Mouse (Mus musculus) liver, embryonic 13.5 days (tissue): ENCODE measurements around the gene Hpse2. TPM values are rescaled to one million over a fixed set of nuclear protein-coding genes. Genes with fewer than 3 reads are reported as not detected.
A peak's percentile ranks its signal among the peaks of the same experiment; 100 is the strongest.

Experiments
- ATAC-seq: fragments of 200-750 bp; cut with Nextera tagmentation; 2 replicates; pipeline ENCODE4 v1.8.0; 2017; ENCODE audit warnings: low read depth, mild to moderate bottlenecking, moderate number of reproducible peaks, moderate library complexity
- DNase-seq: peaks from one replicate; pipeline ENCODE4 v3.0.0; 2022
- H3K27ac ChIP-seq: fragments of 300-500 bp; sonication (generic); 2 replicates; pipeline ENCODE4 v1.5.1; 2015; ENCODE audit warnings: moderate library complexity, mild to moderate bottlenecking, inconsistent platforms
- H3K27me3 ChIP-seq: fragments of 300-500 bp; sonication (generic); 2 replicates; pipeline ENCODE4 v1.6.1; 2015; ENCODE audit warnings: mild to moderate bottlenecking, inconsistent platforms
- H3K36me3 ChIP-seq: fragments of 300-500 bp; sonication (generic); 2 replicates; pipeline ENCODE4 v1.6.1; 2015; ENCODE audit warnings: mild to moderate bottlenecking, inconsistent platforms
- H3K4me1 ChIP-seq: fragments of 300-500 bp; sonication (generic); replicated peaks from 2 replicates; pipeline ENCODE4 v1.6.1; 2015; ENCODE audit warnings: inconsistent platforms
- H3K4me2 ChIP-seq: fragments of 300-500 bp; sonication (generic); 2 replicates; pipeline ENCODE4 v1.6.1; 2015; ENCODE audit warnings: inconsistent platforms, mild to moderate bottlenecking, moderate library complexity
- H3K4me3 ChIP-seq: fragments of 300-500 bp; sonication (generic); replicated peaks from 2 replicates; pipeline ENCODE4 v1.5.1; 2015; ENCODE audit warnings: mild to moderate bottlenecking, inconsistent platforms
- H3K9ac ChIP-seq: fragments of 300-500 bp; sonication (generic); 2 replicates; pipeline ENCODE4 v1.6.1; 2015; ENCODE audit warnings: mild to moderate bottlenecking, inconsistent platforms
- H3K9me3 ChIP-seq: fragments of 300-500 bp; sonication (generic); replicated peaks from 2 replicates; pipeline ENCODE4 v1.6.1; 2016; ENCODE audit warnings: inconsistent platforms
- WGBS: fragments of 180-500 bp; shearing (Covaris S2); methylation state at CpG from one replicate; pipeline ENCODE4 v1.1.7; 2015; ENCODE audit not compliant: insufficient replicate concordance; 5-methylcytosine and 5-hydroxymethylcytosine counted together
- polyA plus RNA-seq: library from polyadenylated mRNA; unstranded; fragments of >200 nt; fragmentation: Nextera tagmentation; extraction: Ambion mirVana; gene quantifications from 2 replicates; pipeline ENCODE4 v1.2.1, GENCODE M21; 2015

Gene Hpse2
- 0.02 TPM in 1 of 2 replicates, not detected in the other for polyA plus RNA-seq

DNA sequence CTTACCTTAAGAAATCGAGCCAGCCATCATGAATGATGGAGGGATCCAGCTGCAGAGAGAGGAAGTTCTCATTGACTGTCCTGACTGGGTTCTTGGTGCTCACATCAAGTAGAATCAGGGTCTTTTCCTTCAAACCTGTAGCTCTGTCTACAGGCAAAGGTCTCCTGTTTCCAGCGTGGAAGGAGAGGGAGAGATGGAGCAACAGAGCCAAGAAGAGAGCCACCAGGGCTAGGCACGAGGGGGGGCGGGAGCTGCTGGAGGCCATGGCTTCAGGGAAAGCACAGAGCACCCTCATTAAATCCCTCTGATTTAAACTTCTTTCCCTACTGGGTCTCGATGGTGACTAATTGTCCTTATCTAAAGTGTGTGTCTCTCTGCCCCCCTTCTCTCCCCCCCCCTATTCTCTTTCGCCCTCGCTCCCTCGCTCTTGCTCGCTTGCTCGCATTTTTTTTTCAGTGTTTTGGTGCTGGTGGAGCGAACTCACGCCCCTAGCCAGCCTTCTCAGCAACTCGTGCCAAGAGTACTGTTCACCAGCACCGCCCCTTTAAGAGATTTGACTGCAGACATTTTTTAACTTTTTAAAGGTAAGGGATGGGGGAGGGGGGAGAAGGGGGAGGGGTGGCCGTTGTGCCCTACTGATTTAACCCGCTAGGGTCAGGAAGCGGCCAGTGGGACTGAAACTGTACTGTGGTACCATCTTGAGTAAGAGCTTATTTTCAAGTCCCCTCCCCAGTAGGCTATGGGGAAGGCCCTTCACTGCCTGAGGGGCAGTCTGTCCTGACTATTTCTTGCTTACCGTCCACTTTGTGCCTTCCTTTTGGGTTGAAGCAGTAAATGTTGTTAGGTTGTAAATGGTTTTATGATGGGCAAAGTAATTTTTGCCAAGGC is at the start of gene Hpse2:
Hpse2 (minus strand) TSS at position 339 of the 888 bp plus-strand sequence.
- H3K27ac ChIP-seq = no peak within 1 kb of the TSS
- H3K4me1 ChIP-seq = no peaks in the 10 kb centered on the region
- H3K36me3 ChIP-seq = no peaks in the 10 kb centered on the region
- no peak within 1 kb of the TSS for H3K9ac ChIP-seq
- no peak within 1 kb of the TSS for H3K4me2 ChIP-seq
- ATAC-seq (no peak), DNase-seq (no peak)
- peaks cover 66% of the 10 kb centered on the region for H3K27me3 ChIP-seq
- no peak within 1 kb of the TSS for H3K4me3 ChIP-seq
- no peaks in the 10 kb centered on the region for H3K9me3 ChIP-seq
- WGBS = 4% methylated on average over 18 of the region's 18 CpGs

DNA sequence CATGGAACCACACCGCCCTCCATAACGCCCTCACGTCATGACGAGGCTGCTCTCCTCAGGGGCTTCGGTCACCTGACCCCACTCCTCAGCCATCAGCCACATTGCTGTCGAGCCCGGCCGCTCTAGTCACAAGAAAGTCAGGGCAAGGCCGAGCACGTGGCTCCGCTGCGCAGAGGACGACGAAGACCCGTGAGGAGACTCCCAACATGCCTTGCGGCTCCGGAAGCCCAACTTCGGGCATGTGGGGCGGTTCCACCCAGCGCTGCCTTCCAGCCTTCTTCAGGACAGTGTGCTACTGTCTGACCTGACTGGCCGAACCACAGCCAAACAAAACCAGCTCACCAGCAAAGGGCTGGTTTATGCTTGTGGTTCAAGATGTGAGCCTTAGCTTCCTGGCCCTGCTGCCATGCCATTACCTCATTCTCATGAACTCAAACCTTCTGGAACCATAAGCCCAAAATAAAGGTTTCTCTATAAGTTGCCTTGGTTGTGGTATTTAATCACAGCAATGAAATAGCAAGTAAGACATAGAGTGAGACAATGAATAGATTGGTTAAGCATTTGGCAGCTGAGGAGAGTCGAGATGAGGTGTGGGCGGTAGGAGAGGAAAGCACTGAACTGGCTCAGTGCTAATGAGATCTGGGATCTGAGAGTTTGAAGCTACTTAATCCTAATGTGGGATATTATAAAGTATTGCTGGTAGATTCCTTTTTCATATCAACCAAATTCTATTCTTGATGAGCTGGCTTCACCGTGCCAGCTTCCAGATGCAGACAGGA is 39.5 kb upstream of the Hpse2 start:
- H3K27ac ChIP-seq = no peak overlapping the region
- H3K9ac ChIP-seq = no peak overlapping the region
- ATAC-seq (no peak), DNase-seq (no peak)
- no peaks in the 10 kb centered on the region for H3K36me3 ChIP-seq
- no peak overlapping the region for H3K4me2 ChIP-seq
- no peaks in the 10 kb centered on the region for H3K4me1 ChIP-seq
- H3K4me3 ChIP-seq = no peak overlapping the region
- no peaks in the 10 kb centered on the region for H3K9me3 ChIP-seq
- 71% methylated on average over 24 of the region's 24 CpGs for WGBS
- H3K27me3 ChIP-seq = peaks cover 25% of the 10 kb centered on the region

GRCm38 (mm10) chr19:43424082-43424481 is 35.9 kb upstream of the Hpse2 start:
- 46% methylated on average over 2 of the region's 2 CpGs for WGBS
- Histone ChIP-seq H3K36me3 (no peaks in the 10 kb centered on the region), H3K4me2 (no peak overlapping the region), H3K4me1 (no peaks in the 10 kb centered on the region), H3K9me3 (no peaks in the 10 kb centered on the region), H3K4me3 (no peak overlapping the region), H3K27ac (no peak overlapping the region), H3K9ac (no peak overlapping the region), H3K27me3 (0 out of 2 replicates have a peak, but pooled peaks cover 8% of the 10 kb centered on the region)
- ATAC-seq = no peak
- DNase-seq = no peak

GRCm38 (mm10) chr19:43420506-43420905 is 32.4 kb upstream of the Hpse2 start:
- H3K27ac ChIP-seq = no peak overlapping the region
- 55% methylated on average over 3 of the region's 3 CpGs for WGBS
- ATAC-seq = no peak
- no peaks in the 10 kb centered on the region for H3K27me3 ChIP-seq
- H3K4me3 ChIP-seq = no peak overlapping the region
- no peaks in the 10 kb centered on the region for H3K36me3 ChIP-seq
- H3K4me2 ChIP-seq = no peak overlapping the region
- no peak overlapping the region for H3K9ac ChIP-seq
- H3K9me3 ChIP-seq = no peaks in the 10 kb centered on the region
- no peaks in the 10 kb centered on the region for H3K4me1 ChIP-seq
- no peak for DNase-seq

DNA sequence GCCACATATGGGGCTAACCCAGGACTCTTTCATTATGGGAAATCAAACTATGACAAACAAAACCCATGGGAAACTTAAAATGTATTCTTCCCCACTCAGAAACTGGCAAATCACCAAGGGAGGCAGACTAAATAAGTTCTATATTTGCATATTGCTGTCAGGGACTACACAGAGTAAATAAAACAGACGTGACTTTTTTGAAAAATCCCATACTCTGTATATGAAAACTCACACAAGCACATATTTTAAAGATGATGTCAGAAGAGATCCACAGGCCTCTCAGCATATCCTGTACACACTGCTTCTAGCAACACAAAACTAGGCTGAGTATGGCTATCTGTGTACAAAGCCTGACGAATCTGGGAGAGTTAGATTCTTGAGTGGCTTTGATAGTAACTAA is 27.4 kb upstream of the Hpse2 start:
- WGBS = 57% methylated on average over 2 of the region's 2 CpGs

DNA sequence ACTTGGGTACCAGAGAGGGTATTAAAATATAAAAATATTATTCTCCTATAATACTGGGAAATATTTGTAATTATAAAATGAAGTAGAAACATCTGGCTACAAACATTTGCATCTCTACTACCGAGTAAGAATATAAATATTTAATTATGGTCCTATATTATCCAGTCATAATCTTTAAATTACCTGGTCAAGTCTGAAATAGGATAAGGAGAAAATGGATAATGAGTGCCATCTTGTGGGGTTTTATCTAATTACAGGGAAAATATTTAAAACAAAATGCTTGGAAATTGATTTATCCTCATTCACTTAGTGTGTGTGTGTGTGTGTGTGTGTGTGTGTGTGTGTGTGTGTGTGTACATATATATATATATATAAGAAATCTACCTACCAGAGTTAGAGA is 19.0 kb upstream of the Hpse2 start:
- Histone ChIP-seq H3K9me3 (no peaks in the 10 kb centered on the region), H3K27ac (no peak overlapping the region)
- WGBS = 13% methylated on average over 1 of the region's 1 CpGs

More for the DNA sequence above, 27.4 kb upstream of the Hpse2 start:
- H3K27ac ChIP-seq = no peak overlapping the region
- no peaks in the 10 kb centered on the region for H3K4me1 ChIP-seq
- H3K4me2 ChIP-seq = no peak overlapping the region
- ATAC-seq = no peak
- no peaks in the 10 kb centered on the region for H3K9me3 ChIP-seq
- no peaks in the 10 kb centered on the region for H3K36me3 ChIP-seq
- no peak overlapping the region for H3K9ac ChIP-seq
- no peaks in the 10 kb centered on the region for H3K27me3 ChIP-seq
- H3K4me3 ChIP-seq = no peak overlapping the region
- DNase-seq = no peak

DNA sequence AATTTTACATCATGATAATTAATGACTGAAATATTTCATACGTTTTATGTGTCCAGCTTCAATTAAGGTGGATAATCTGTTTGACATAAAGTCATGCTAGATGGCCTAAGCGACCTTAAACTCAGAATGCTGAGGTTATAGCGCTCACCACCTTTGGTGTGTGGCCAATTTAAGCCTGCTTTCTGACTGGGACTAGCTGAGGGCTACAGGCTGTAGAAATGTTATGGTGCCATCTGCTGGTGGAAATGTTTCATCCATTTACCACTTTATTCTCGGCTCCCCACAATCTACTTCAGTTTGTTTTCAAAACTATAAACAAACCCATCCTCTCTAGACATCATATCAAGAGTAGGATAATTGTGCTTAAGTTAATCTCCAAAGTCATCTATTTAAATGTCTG is 8.2 kb upstream of the Hpse2 start:
- Histone ChIP-seq H3K4me3 (no peak overlapping the region), H3K27me3 (peaks cover 9% of the 10 kb centered on the region), H3K27ac (no peak overlapping the region), H3K36me3 (no peaks in the 10 kb centered on the region), H3K4me1 (no peaks in the 10 kb centered on the region), H3K4me2 (no peak overlapping the region), H3K9ac (no peak overlapping the region), H3K9me3 (no peaks in the 10 kb centered on the region)
- WGBS = 6% methylated on average over 4 of the region's 4 CpGs
- DNase-seq = no peak
- no peak for ATAC-seq

More for the DNA sequence above, 19.0 kb upstream of the Hpse2 start:
- Histone ChIP-seq H3K36me3 (no peaks in the 10 kb centered on the region), H3K9ac (no peak overlapping the region), H3K27me3 (no peaks in the 10 kb centered on the region), H3K4me1 (no peaks in the 10 kb centered on the region), H3K4me3 (no peak overlapping the region), H3K4me2 (no peak overlapping the region)
- no peak for DNase-seq
- no peak for ATAC-seq

GRCm38 (mm10) chr19:43387071-43387770 is 934 bp downstream of the Hpse2 start:
- no peak overlapping the region for H3K4me3 ChIP-seq

GRCm38 (mm10) chr19:43386041-43386952 is 1.9 kb downstream of the Hpse2 start:
- no peak overlapping the region for H3K27ac ChIP-seq
- H3K4me1 ChIP-seq = no peaks in the 10 kb centered on the region
- no peak overlapping the region for H3K9ac ChIP-seq
- DNase-seq (no peak), ATAC-seq (no peak)
- H3K9me3 ChIP-seq = no peaks in the 10 kb centered on the region
- 0 out of 2 replicates have a peak overlapping the region, but pooled peaks have one; percentile 1 for H3K4me2 ChIP-seq
- H3K27me3 ChIP-seq = peaks cover 77% of the 10 kb centered on the region
- H3K4me3 ChIP-seq = no peak overlapping the region
- 1% methylated on average over 48 of the region's 48 CpGs for WGBS
- H3K36me3 ChIP-seq = no peaks in the 10 kb centered on the region

More at GRCm38 (mm10) chr19:43387071-43387770, 934 bp downstream of the Hpse2 start:
- ATAC-seq (no peak), DNase-seq (no peak)
- H3K9me3 ChIP-seq = no peaks in the 10 kb centered on the region
- no peak overlapping the region for H3K27ac ChIP-seq
- 3% methylated on average over 14 of the region's 14 CpGs for WGBS
- no peaks in the 10 kb centered on the region for H3K36me3 ChIP-seq
- H3K9ac ChIP-seq = no peak overlapping the region
- H3K4me2 ChIP-seq = no peak overlapping the region
- no peaks in the 10 kb centered on the region for H3K4me1 ChIP-seq
- peaks cover 76% of the 10 kb centered on the region for H3K27me3 ChIP-seq

GRCm38 (mm10) chr19:43385451-43385850 is 2.7 kb downstream of the Hpse2 start:
- Histone ChIP-seq H3K9ac (no peak overlapping the region), H3K4me2 (no peak overlapping the region), H3K9me3 (no peaks in the 10 kb centered on the region), H3K27ac (no peak overlapping the region), H3K36me3 (no peaks in the 10 kb centered on the region), H3K4me1 (no peaks in the 10 kb centered on the region), H3K27me3 (peaks cover 78% of the 10 kb centered on the region), H3K4me3 (no peak overlapping the region)
- 7% methylated on average over 13 of the region's 13 CpGs for WGBS
- DNase-seq (no peak), ATAC-seq (no peak)
